Mouse (Mus musculus) intestine, postnatal 0 days (tissue): ENCODE results near the gene Ss18l2. TPM values are rescaled to one million over a fixed set of nuclear protein-coding genes. Genes with fewer than 3 reads are reported as not detected.

Source experiments
- ATAC-seq: fragments of 200-750 bp; cut with Nextera tagmentation; 2 replicates; pipeline ENCODE4 v1.8.0; 2017; ENCODE audit warnings: mild to moderate bottlenecking, moderate TSS enrichment, moderate library complexity
- H3K27ac ChIP-seq: fragments of 300-500 bp; sonication (generic); 2 replicates; pipeline ENCODE4 v1.5.1; 2014; ENCODE audit warnings: mild to moderate bottlenecking, low read depth, low read length, moderate library complexity
- H3K27me3 ChIP-seq: fragments of 300-500 bp; sonication (generic); replicated peaks from 2 replicates; pipeline ENCODE4 v1.6.1; 2014; ENCODE audit warnings: low read length, mixed read lengths; ENCODE audit not compliant: control insufficient read depth, insufficient read depth
- H3K36me3 ChIP-seq: fragments of 300-500 bp; sonication (generic); 2 replicates; pipeline ENCODE4 v1.6.1; 2014; ENCODE audit warnings: mild to moderate bottlenecking, moderate library complexity; ENCODE audit not compliant: control insufficient read depth, insufficient read depth
- H3K4me1 ChIP-seq: fragments of 300-500 bp; sonication (generic); replicated peaks from 2 replicates; pipeline ENCODE4 v1.6.1; 2014; ENCODE audit warnings: antibody characterized with exemption, low read length, mixed read lengths; ENCODE audit not compliant: control insufficient read depth, insufficient read depth
- H3K4me2 ChIP-seq: fragments of 300-500 bp; sonication (generic); replicated peaks from 2 replicates; pipeline ENCODE4 v1.6.1; 2014; ENCODE audit warnings: low read depth, mild to moderate bottlenecking, moderate library complexity
- H3K4me3 ChIP-seq: fragments of 300-500 bp; sonication (generic); 2 replicates; pipeline ENCODE4 v1.5.1; 2014; ENCODE audit warnings: low read depth, low read length
- H3K9ac ChIP-seq: fragments of 300-500 bp; sonication (generic); 2 replicates; pipeline ENCODE4 v1.6.1; 2014; ENCODE audit warnings: mild to moderate bottlenecking, low read depth, low read length
- H3K9me3 ChIP-seq: fragments of 300-500 bp; sonication (generic); 2 replicates; pipeline ENCODE4 v1.6.1; 2016; ENCODE audit warnings: mixed run types; ENCODE audit not compliant: control insufficient read depth
- CTCF ChIP-seq: sonication (generic); IDR thresholded peaks from 2 replicates; pipeline ENCODE4 v1.5.1; 2016; ENCODE audit warnings: low read depth, mild to moderate bottlenecking, control low read depth, antibody characterized with exemption, moderate library complexity
- WGBS: fragments of 180-500 bp; shearing (Covaris S2); extraction: QIAGEN DNeasy Blood & Tissue Kit; methylation state at CpG from one replicate; pipeline ENCODE4 v1.1.7; 2014; 5-methylcytosine and 5-hydroxymethylcytosine counted together
- polyA plus RNA-seq: library from polyadenylated mRNA; unstranded; fragments of >200 nt; fragmentation: Nextera tagmentation; extraction: Ambion mirVana; gene quantifications from 2 replicates; pipeline ENCODE4 v1.2.1, GENCODE M21; 2015

Ss18l2 gene
- polyA plus RNA-seq, 1 experiment from 2014 or later = 144 TPM

GRCm38 (mm10) chr9:121694736-121695135 is 15.4 kb upstream of the Ss18l2 start:
- 80% methylated on average over 12 of the region's 12 CpGs for WGBS
- no peaks in the 10 kb centered on the region for H3K27me3 ChIP-seq
- peaks cover 43% of the 10 kb centered on the region for H3K36me3 ChIP-seq
- no peak overlapping the region for H3K9ac ChIP-seq
- no peak for TF ChIP-seq CTCF
- no peak overlapping the region for H3K4me2 ChIP-seq
- H3K27ac ChIP-seq = no peak overlapping the region
- H3K4me3 ChIP-seq = no peak overlapping the region
- no peaks in the 10 kb centered on the region for H3K9me3 ChIP-seq
- no peaks in the 10 kb centered on the region for H3K4me1 ChIP-seq
- ATAC-seq = no peak

- TF ChIP-seq CTCF = no peak
- H3K36me3 ChIP-seq = peaks cover 29% of the 10 kb centered on the region
- ATAC-seq = no peak
- no peak overlapping the region for H3K4me3 ChIP-seq
- H3K27me3 ChIP-seq = no peaks in the 10 kb centered on the region
- H3K27ac ChIP-seq = no peak overlapping the region
- no peaks in the 10 kb centered on the region for H3K4me1 ChIP-seq
- no peaks in the 10 kb centered on the region for H3K9me3 ChIP-seq
- WGBS = 88% methylated on average over 9 of the region's 9 CpGs
- no peak overlapping the region for H3K4me2 ChIP-seq
- no peak overlapping the region for H3K9ac ChIP-seq
Measured at GRCm38 (mm10) chr9:121696626-121697025, 13.5 kb upstream of the Ss18l2 start.

- 92% methylated on average over 1 of the region's 1 CpGs for WGBS
- Histone ChIP-seq H3K9ac (no peak overlapping the region), H3K27ac (no peak overlapping the region), H3K27me3 (no peaks in the 10 kb centered on the region), H3K4me3 (no peak overlapping the region), H3K36me3 (peaks cover 24% of the 10 kb centered on the region), H3K4me1 (no peaks in the 10 kb centered on the region), H3K4me2 (no peak overlapping the region), H3K9me3 (no peaks in the 10 kb centered on the region)
- peak; percentile 99 for TF ChIP-seq CTCF
- peak; percentile 36 for ATAC-seq
Measured at GRCm38 (mm10) chr9:121697150-121698049, 12.7 kb upstream of the Ss18l2 start.

- WGBS = 26% methylated on average over 11 of the region's 11 CpGs
- Histone ChIP-seq H3K27me3 (no peaks in the 10 kb centered on the region), H3K9ac (peak overlapping the region; percentile 70), H3K4me1 (peaks cover 10% of the 10 kb centered on the region; the same call in 1 of the 2 replicates), H3K27ac (peak overlapping the region; percentile 97), H3K4me3 (peak overlapping the region; percentile 71), H3K9me3 (no peaks in the 10 kb centered on the region), H3K36me3 (peaks cover 7% of the 10 kb centered on the region; the same call in 1 of the 2 replicates), H3K4me2 (peak overlapping the region; percentile 75)
- no peak for ATAC-seq
- TF ChIP-seq CTCF = no peak
Measured at GRCm38 (mm10) chr9:121704261-121704645, 5.9 kb upstream of the Ss18l2 start.

- WGBS = under 1% methylated on average over 58 of the region's 69 CpGs
- Histone ChIP-seq H3K4me3 (peak within 1 kb of the TSS; percentile 71), H3K27ac (peak within 1 kb of the TSS; percentile 97), H3K36me3 (0 out of 2 replicates have a peak, but pooled peaks cover 4% of the 10 kb centered on the region), H3K9ac (peak within 1 kb of the TSS; percentile 70), H3K9me3 (no peaks in the 10 kb centered on the region), H3K27me3 (no peaks in the 10 kb centered on the region), H3K4me1 (peaks cover 10% of the 10 kb centered on the region; the same call in 1 of the 2 replicates), H3K4me2 (peak within 1 kb of the TSS; percentile 75)
- TF ChIP-seq CTCF = peak; percentile 42
- peak; percentile 95 for ATAC-seq
Measured at GRCm38 (mm10) chr9:121704646-121705625, 5.2 kb upstream of the Ss18l2 start, which contains the start of gene Sec22c. Gene Sec22c, minus strand, starts transcription at chr9:121705490.
